Mouse (Mus musculus) midbrain, embryonic 11.5 days (tissue): ENCODE results near the gene Limk2. TPM values are rescaled to one million over a fixed set of nuclear protein-coding genes. Genes with fewer than 3 reads are reported as not detected.

Experiments used
- ATAC-seq: fragments of 200-750 bp; cut with Nextera tagmentation; 2 replicates; pipeline ENCODE4 v1.8.0; 2017; ENCODE audit warnings: moderate TSS enrichment, moderate library complexity; ENCODE audit not compliant: low FRiP score
- DNase-seq: peaks from one replicate; pipeline ENCODE4 v3.0.0; 2015; ENCODE audit warnings: low spot score; ENCODE audit errors: missing footprints
- H3K27ac ChIP-seq: fragments of 300-500 bp; sonication (generic); 2 replicates; pipeline ENCODE4 v1.5.1; 2014; ENCODE audit warnings: low read depth, low read length
- H3K27me3 ChIP-seq: fragments of 300-500 bp; sonication (generic); 2 replicates; pipeline ENCODE4 v1.6.1; 2014; ENCODE audit warnings: mild to moderate bottlenecking, low read length, moderate library complexity, mixed read lengths; ENCODE audit not compliant: control insufficient read depth, insufficient read depth
- H3K36me3 ChIP-seq: fragments of 300-500 bp; sonication (generic); 2 replicates; pipeline ENCODE4 v1.6.1; 2014; ENCODE audit warnings: mild to moderate bottlenecking, low read length, moderate library complexity, mixed read lengths; ENCODE audit not compliant: control insufficient read depth, insufficient read depth
- H3K4me1 ChIP-seq: fragments of 300-500 bp; sonication (generic); 2 replicates; pipeline ENCODE4 v1.6.1; 2014; ENCODE audit warnings: low read length; ENCODE audit not compliant: control insufficient read depth, insufficient read depth
- H3K4me2 ChIP-seq: fragments of 300-500 bp; sonication (generic); 2 replicates; pipeline ENCODE4 v1.6.1; 2014; ENCODE audit warnings: mild to moderate bottlenecking, moderate library complexity
- H3K4me3 ChIP-seq: fragments of 300-500 bp; sonication (generic); 2 replicates; pipeline ENCODE4 v1.5.1; 2014; ENCODE audit warnings: low read depth, low read length
- H3K9ac ChIP-seq: fragments of 300-500 bp; sonication (generic); 2 replicates; pipeline ENCODE4 v1.6.1; 2014; ENCODE audit warnings: low read length
- H3K9me3 ChIP-seq: fragments of 300-500 bp; sonication (generic); 2 replicates; pipeline ENCODE4 v1.6.1; 2016; ENCODE audit warnings: low read length; ENCODE audit not compliant: control insufficient read depth
- WGBS: fragments of 180-500 bp; shearing (Covaris S2); extraction: QIAGEN DNeasy Blood & Tissue Kit; methylation state at CpG from one replicate; pipeline ENCODE4 v1.1.7; 2014; 5-methylcytosine and 5-hydroxymethylcytosine counted together
- polyA plus RNA-seq: library from polyadenylated mRNA; unstranded; fragments of >200 nt; fragmentation: Nextera tagmentation; extraction: Ambion mirVana; gene quantifications from 2 replicates; pipeline ENCODE4 v1.2.1, GENCODE M21; 2014

The Limk2 gene
- polyA plus RNA-seq, 1 experiment from 2014 or later = 63.4 TPM

GRCm38 (mm10) chr11:3382602-3383594, 26.1 kb downstream of the Limk2 start:
- Histone ChIP-seq H3K36me3 (peaks cover 2% of the 10 kb centered on the region; the same call in 1 of the 2 replicates), H3K4me3 (no peak overlapping the region), H3K27ac (no peak overlapping the region), H3K9me3 (no peaks in the 10 kb centered on the region), H3K4me1 (no peaks in the 10 kb centered on the region), H3K27me3 (no peaks in the 10 kb centered on the region), H3K9ac (no peak overlapping the region), H3K4me2 (no peak overlapping the region)
- 84% methylated on average over 5 of the region's 5 CpGs for WGBS
- DNase-seq = no peak
- ATAC-seq = no peak

- H3K4me2 ChIP-seq = no peak overlapping the region
- peaks cover 2% of the 10 kb centered on the region; the same call in 1 of the 2 replicates for H3K36me3 ChIP-seq
- no peaks in the 10 kb centered on the region for H3K9me3 ChIP-seq
- no peaks in the 10 kb centered on the region for H3K4me1 ChIP-seq
- no peak overlapping the region for H3K9ac ChIP-seq
- no peak overlapping the region for H3K27ac ChIP-seq
- ATAC-seq = no peak
- no peak for DNase-seq
- H3K27me3 ChIP-seq = no peaks in the 10 kb centered on the region
- 93% methylated on average over 6 of the region's 6 CpGs for WGBS
- H3K4me3 ChIP-seq = no peak overlapping the region
Measured at GRCm38 (mm10) chr11:3381148-3381814, 27.7 kb downstream of the Limk2 start.

GRCm38 (mm10) chr11:3379427-3379826, 29.6 kb downstream of the Limk2 start:
- no peak overlapping the region for H3K4me3 ChIP-seq
- H3K27ac ChIP-seq = no peak overlapping the region
- H3K9me3 ChIP-seq = no peaks in the 10 kb centered on the region
- DNase-seq = no peak
- H3K36me3 ChIP-seq = peaks cover 2% of the 10 kb centered on the region; the same call in 1 of the 2 replicates
- H3K4me1 ChIP-seq = peaks cover 2% of the 10 kb centered on the region; the same call in 1 of the 2 replicates
- H3K27me3 ChIP-seq = no peaks in the 10 kb centered on the region
- WGBS = 85% methylated on average over 4 of the region's 4 CpGs
- no peak overlapping the region for H3K4me2 ChIP-seq
- ATAC-seq = no peak
- no peak overlapping the region for H3K9ac ChIP-seq

- no peaks in the 10 kb centered on the region for H3K27me3 ChIP-seq
- peaks cover 22% of the 10 kb centered on the region for H3K4me1 ChIP-seq
- no peak overlapping the region for H3K4me2 ChIP-seq
- no peaks in the 10 kb centered on the region for H3K9me3 ChIP-seq
- peak overlapping the region; percentile 39; the same call in 1 of the 2 replicates for H3K9ac ChIP-seq
- peak overlapping the region; percentile 55 for H3K27ac ChIP-seq
- no peaks in the 10 kb centered on the region for H3K36me3 ChIP-seq
- H3K4me3 ChIP-seq = no peak overlapping the region
- DNase-seq (no peak), ATAC-seq (no peak)
- WGBS = 76% methylated on average over 12 of the region's 12 CpGs
Measured at GRCm38 (mm10) chr11:3374741-3375140, 34.2 kb downstream of the Limk2 start.

- H3K27me3 ChIP-seq = no peaks in the 10 kb centered on the region
Measured at GRCm38 (mm10) chr11:3374293-3374645, 34.7 kb downstream of the Limk2 start.

GRCm38 (mm10) chr11:3373591-3374292, 35.2 kb downstream of the Limk2 start:
- peak overlapping the region; percentile 39; the same call in 1 of the 2 replicates for H3K9ac ChIP-seq
- H3K4me1 ChIP-seq = peaks cover 30% of the 10 kb centered on the region
- H3K4me3 ChIP-seq = no peak overlapping the region

More at GRCm38 (mm10) chr11:3374293-3374645, 34.7 kb downstream of the Limk2 start:
- 8% methylated on average over 7 of the region's 7 CpGs for WGBS
- no peaks in the 10 kb centered on the region for H3K36me3 ChIP-seq
- peaks cover 26% of the 10 kb centered on the region for H3K4me1 ChIP-seq
- peak overlapping the region; percentile 19; the same call in 1 of the 2 replicates for H3K4me2 ChIP-seq
- DNase-seq (peak; percentile 91), ATAC-seq (no peak)
- H3K27ac ChIP-seq = peak overlapping the region; percentile 55
- H3K9me3 ChIP-seq = no peaks in the 10 kb centered on the region
- no peak overlapping the region for H3K4me3 ChIP-seq
- H3K9ac ChIP-seq = peak overlapping the region; percentile 39; the same call in 1 of the 2 replicates

GRCm38 (mm10) chr11:3371599-3372295, 37.2 kb downstream of the Limk2 start:
- Histone ChIP-seq H3K9ac (peak overlapping the region; percentile 73), H3K9me3 (no peaks in the 10 kb centered on the region), H3K36me3 (no peaks in the 10 kb centered on the region), H3K4me2 (peak overlapping the region; percentile 88), H3K4me1 (peaks cover 30% of the 10 kb centered on the region), H3K27ac (peak overlapping the region; percentile 73), H3K4me3 (peak overlapping the region; percentile 57), H3K27me3 (no peaks in the 10 kb centered on the region)
- WGBS = 23% methylated on average over 7 of the region's 7 CpGs
- DNase-seq (peak; percentile 97), ATAC-seq (no peak)

More at GRCm38 (mm10) chr11:3373591-3374292, 35.2 kb downstream of the Limk2 start:
- ATAC-seq = no peak
- no peaks in the 10 kb centered on the region for H3K9me3 ChIP-seq
- DNase-seq = peak; percentile 89
- no peaks in the 10 kb centered on the region for H3K36me3 ChIP-seq
- peak overlapping the region; percentile 55 for H3K27ac ChIP-seq
- no peaks in the 10 kb centered on the region for H3K27me3 ChIP-seq
- 29% methylated on average over 7 of the region's 7 CpGs for WGBS
- peak overlapping the region; percentile 19; the same call in 1 of the 2 replicates for H3K4me2 ChIP-seq

- H3K36me3 ChIP-seq = no peaks in the 10 kb centered on the region
- H3K27me3 ChIP-seq = no peaks in the 10 kb centered on the region
- H3K4me1 ChIP-seq = peaks cover 30% of the 10 kb centered on the region
- H3K9ac ChIP-seq = peak overlapping the region; percentile 73
- peak overlapping the region; percentile 57 for H3K4me3 ChIP-seq
- DNase-seq = peak; percentile 95
- no peaks in the 10 kb centered on the region for H3K9me3 ChIP-seq
- WGBS = 2% methylated on average over 27 of the region's 27 CpGs
- peak overlapping the region; percentile 73 for H3K27ac ChIP-seq
- H3K4me2 ChIP-seq = peak overlapping the region; percentile 88
- peak; percentile 97 for ATAC-seq
Measured at GRCm38 (mm10) chr11:3370928-3371598, 37.9 kb downstream of the Limk2 start.
